Mouse (Mus musculus) adrenal gland, adult (tissue): ENCODE data around the gene AW209491.

Experiments
- DNase-seq, 2 experiments: peaks; one replicate each; pipeline ENCODE4 v3.0.0; 2022 to 2023; ENCODE audit warnings: low spot score in 1 of 2; ENCODE audit not compliant: inconsistent age in 2 of 2

Gene AW209491

GRCm38 (mm10) chr13:14629726-14630641 is at the start of gene AW209491:
Gene AW209491 (plus strand): TSS chr13:14630154.
- peak; percentile 97 to 99 for DNase-seq

GRCm38 (mm10) chr13:14580392-14580791 is 49.6 kb upstream of the AW209491 start:
- no peak for DNase-seq

- DNase-seq: no peak
Measured at GRCm38 (mm10) chr13:14602744-14603143, 27.2 kb upstream of the AW209491 start.

- DNase-seq: no peak
Measured at GRCm38 (mm10) chr13:14607616-14608015, 22.3 kb upstream of the AW209491 start.

- no peak for DNase-seq
Measured at GRCm38 (mm10) chr13:14612463-14612862, 17.5 kb upstream of the AW209491 start.

- DNase-seq: peak; percentile 99
Measured at GRCm38 (mm10) chr13:14612926-14613529, 16.9 kb upstream of the AW209491 start, which contains the start of the genes Mrpl32 and Psma2. Gene Mrpl32 (minus strand): TSS chr13:14613165. Gene Psma2 (plus strand): TSS chr13:14613240.

- no peak for DNase-seq
Measured at GRCm38 (mm10) chr13:14613553-14613952, 16.4 kb upstream of the AW209491 start.

GRCm38 (mm10) chr13:14618724-14619123 is 11.2 kb upstream of the AW209491 start:
- peak; percentile 37 to 86 for DNase-seq

- no peak for DNase-seq
Measured at GRCm38 (mm10) chr13:14639998-14640397, 10.0 kb downstream of the AW209491 start.

GRCm38 (mm10) chr13:14649301-14649700 is 19.3 kb downstream of the AW209491 start:
- DNase-seq: peak in 1 of 2 experiments; percentile 56

- no peak for DNase-seq
Measured at GRCm38 (mm10) chr13:14667107-14667506, 37.2 kb downstream of the AW209491 start.

- no peak for DNase-seq
Measured at GRCm38 (mm10) chr13:14670342-14670741, 40.4 kb downstream of the AW209491 start.
